Mouse (Mus musculus): Measurements from ENCODE around the gene Atxn1. TPM values are rescaled to one million over a fixed set of nuclear protein-coding genes. Genes with fewer than 3 reads are reported as not detected.

Atxn1 gene
- polyA plus RNA-seq, 1 experiment = 3.2 TPM

DNA sequence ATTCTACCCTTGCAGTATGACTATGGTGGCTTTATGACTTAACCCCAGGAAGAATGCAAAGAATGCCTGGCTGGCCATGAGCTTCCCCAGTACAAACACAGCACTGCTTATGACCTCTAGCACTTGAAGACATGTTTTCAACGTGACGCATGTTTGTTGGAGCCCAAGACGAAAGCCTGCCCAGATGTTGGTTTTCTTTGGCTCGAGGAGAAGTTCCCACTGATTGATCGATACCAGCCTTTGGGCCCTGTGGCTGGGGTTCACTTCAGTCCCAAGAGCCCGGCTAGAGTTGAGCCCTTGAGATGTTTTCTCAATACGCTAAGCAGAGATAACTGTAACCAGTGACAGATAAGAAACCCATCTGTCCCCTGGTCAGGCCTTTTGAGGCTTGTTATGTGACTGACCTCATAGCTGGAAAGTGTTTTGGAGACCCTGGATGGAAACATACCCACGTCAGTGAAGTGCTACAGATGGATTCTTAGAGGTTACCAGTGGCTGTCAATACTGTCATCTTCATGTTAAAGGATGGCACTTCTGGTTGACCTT is 337.5 kb downstream of the Atxn1 start:
- Histone ChIP-seq H3K4me1 (peaks cover 7% of the 10 kb centered on the region), H3K9me3 (peaks cover 25% of the 10 kb centered on the region), H3K27me3 (replicated peaks) (no peaks in the 10 kb centered on the region), H3K4me3 (replicated peaks) (no peak overlapping the region), H3K36me3 (replicated peaks; ENCODE audit: low read length) (peaks cover 26% of the 10 kb centered on the region)
- TF ChIP-seq GATA1 (IDR thresholded peaks at IDR 0.05; ENCODE audit: borderline replicate concordance, low read length) = no peak
- TF ChIP-seq FLI1 (IDR thresholded peaks at IDR 0.05; ENCODE audit: low read length) = no peak

DNA sequence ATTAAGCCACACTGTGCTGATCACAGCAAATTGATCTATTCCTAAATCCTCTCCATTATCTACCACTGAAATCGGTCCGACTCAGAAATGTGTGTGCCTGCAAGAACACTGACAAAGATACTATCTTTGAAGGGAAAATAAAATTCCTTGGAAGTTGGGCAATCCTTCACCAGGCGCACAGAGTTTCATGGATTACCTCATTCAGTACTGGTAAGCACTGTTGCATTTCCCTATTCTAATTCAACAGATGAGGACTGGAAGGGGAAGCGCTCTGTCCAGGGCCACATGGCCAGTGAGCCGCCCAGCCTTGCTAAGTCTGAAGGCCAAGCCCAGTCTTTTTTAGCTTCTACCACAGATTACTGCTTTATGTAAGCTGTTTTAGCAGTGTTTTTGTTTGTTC is 339.1 kb downstream of the Atxn1 start:
- Histone ChIP-seq H3K4me1 (no peaks in the 10 kb centered on the region; the same call in none of the 2 replicates), H3K36me3 (replicated peaks; ENCODE audit: low read length) (peaks cover 34% of the 10 kb centered on the region), H3K9me3 (peaks cover 30% of the 10 kb centered on the region), H3K27me3 (replicated peaks) (no peaks in the 10 kb centered on the region), H3K4me3 (replicated peaks) (no peak overlapping the region)
- TF ChIP-seq GATA1 (IDR thresholded peaks at IDR 0.05; ENCODE audit: borderline replicate concordance, low read length) (no peak), FLI1 (IDR thresholded peaks at IDR 0.05; ENCODE audit: low read length) (no peak)

DNA sequence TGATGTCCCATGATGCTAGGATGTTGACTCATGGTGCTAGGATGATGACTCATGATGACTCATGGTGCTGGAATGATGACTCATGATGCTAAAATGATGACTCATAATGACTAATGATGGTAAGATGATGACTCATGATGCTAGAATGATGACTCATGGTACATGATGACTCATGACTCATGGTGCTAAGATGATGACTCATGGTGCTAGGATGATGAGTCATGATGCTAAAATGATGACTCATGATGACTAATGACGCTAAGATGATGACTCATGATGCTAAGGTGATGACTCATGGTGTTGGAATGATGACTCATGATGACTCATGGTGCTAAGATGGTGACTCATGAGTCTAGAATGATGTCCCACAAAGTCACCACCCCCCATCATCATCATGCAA is 341.0 kb downstream of the Atxn1 start:
- peaks cover 7% of the 10 kb centered on the region for H3K4me1 ChIP-seq
- H3K27me3 ChIP-seq (replicated peaks) = no peaks in the 10 kb centered on the region
- H3K36me3 ChIP-seq (replicated peaks; ENCODE audit: low read length) = peaks cover 50% of the 10 kb centered on the region
- TF ChIP-seq GATA1 (IDR thresholded peaks at IDR 0.05; ENCODE audit: borderline replicate concordance, low read length) = no peak
- TF ChIP-seq FLI1 (IDR thresholded peaks at IDR 0.05; ENCODE audit: low read length) = no peak
- H3K4me3 ChIP-seq (replicated peaks) = peak overlapping the region; percentile 77
- peaks cover 31% of the 10 kb centered on the region for H3K9me3 ChIP-seq

DNA sequence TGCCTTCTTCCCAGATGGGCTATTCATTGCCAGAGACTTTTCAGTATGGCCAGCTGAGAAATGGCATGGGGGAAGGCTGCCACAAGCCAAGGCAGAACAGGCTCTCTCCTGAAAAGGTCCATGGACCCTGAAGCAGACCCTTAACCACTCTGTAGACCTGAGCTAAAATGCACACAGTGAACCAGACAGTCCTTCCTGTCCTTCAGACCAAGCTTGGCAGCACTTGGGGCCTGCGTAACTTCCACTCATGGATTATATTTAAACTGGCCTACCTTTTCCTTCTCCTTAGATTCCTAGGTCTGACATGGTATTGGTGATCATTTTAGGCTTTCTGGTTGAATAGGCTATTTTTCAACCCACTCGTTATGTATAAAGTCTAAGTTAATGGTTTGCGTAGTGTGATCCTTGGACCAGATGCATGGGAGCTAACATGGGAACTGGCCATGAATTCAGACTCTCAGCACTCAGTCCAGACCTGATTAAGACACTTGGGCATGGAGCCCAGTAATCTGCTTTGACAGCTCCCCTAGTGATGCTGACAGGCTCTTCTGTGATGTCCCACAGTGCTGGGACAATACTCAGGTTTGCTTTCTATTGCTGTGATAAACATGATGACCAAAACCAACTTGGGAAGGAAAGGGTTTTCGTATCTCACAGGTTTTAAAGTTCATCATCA is 341.8 kb downstream of the Atxn1 start:
- TF ChIP-seq FLI1 (IDR thresholded peaks at IDR 0.05; ENCODE audit: low read length) = no peak
- TF ChIP-seq GATA1 (IDR thresholded peaks at IDR 0.05; ENCODE audit: borderline replicate concordance, low read length) = no peak
- Histone ChIP-seq H3K4me1 (peaks cover 12% of the 10 kb centered on the region), H3K36me3 (replicated peaks; ENCODE audit: low read length) (peaks cover 50% of the 10 kb centered on the region), H3K27me3 (replicated peaks) (no peaks in the 10 kb centered on the region), H3K4me3 (replicated peaks) (no peak overlapping the region), H3K9me3 (peaks cover 31% of the 10 kb centered on the region)

DNA sequence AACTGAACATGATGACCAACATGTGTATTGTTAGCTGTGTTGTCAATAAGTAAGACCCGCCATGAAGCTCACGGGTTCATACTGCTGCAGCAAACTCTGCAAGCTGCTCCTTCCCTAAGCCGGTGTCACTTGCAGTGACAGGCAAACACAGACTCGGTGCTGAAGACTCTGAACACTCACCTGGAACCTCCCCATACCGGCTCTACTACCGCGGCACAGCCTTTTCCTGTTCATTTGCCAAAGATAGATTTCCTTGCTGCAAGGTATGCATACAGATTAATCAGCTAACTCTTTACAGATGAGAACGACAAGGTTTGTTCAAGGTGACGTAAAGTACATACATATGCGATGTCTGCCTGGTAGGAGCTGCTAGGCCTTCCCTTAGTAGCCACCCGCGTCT is 344.1 kb downstream of the Atxn1 start:
- TF ChIP-seq FLI1 (IDR thresholded peaks at IDR 0.05; ENCODE audit: low read length) = no peak
- no peak for TF ChIP-seq GATA1 (IDR thresholded peaks at IDR 0.05; ENCODE audit: borderline replicate concordance, low read length)
- H3K36me3 ChIP-seq (replicated peaks; ENCODE audit: low read length) = peaks cover 52% of the 10 kb centered on the region
- no peak overlapping the region for H3K4me3 ChIP-seq (replicated peaks)
- peaks cover 34% of the 10 kb centered on the region for H3K4me1 ChIP-seq
- H3K9me3 ChIP-seq = peaks cover 28% of the 10 kb centered on the region
- no peaks in the 10 kb centered on the region for H3K27me3 ChIP-seq (replicated peaks)

DNA sequence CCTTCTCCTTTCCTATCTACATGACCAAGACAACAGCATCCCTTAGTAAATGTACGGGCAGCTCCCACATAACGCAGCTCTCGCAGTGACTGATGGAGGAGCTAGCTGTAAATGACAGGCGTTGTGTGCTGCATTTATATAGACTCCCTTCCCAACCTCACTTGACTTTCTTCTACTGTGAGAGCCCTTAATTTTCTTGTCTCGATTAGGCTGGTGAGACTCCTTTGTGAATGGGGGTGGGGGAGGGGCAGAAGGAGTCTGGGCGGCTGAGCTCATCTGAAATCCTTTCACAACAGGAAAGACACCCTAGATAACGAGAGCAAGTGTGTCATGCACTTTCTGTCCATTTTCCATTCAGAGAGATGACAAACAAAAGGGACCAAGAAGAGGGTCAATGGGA is 344.5 kb downstream of the Atxn1 start:
- peaks cover 38% of the 10 kb centered on the region for H3K4me1 ChIP-seq
- H3K27me3 ChIP-seq (replicated peaks) = no peaks in the 10 kb centered on the region
- no peak for TF ChIP-seq GATA1 (IDR thresholded peaks at IDR 0.05; ENCODE audit: borderline replicate concordance, low read length)
- no peak for TF ChIP-seq FLI1 (IDR thresholded peaks at IDR 0.05; ENCODE audit: low read length)
- no peak overlapping the region for H3K4me3 ChIP-seq (replicated peaks)
- H3K9me3 ChIP-seq = peaks cover 28% of the 10 kb centered on the region
- peaks cover 53% of the 10 kb centered on the region for H3K36me3 ChIP-seq (replicated peaks; ENCODE audit: low read length)

DNA sequence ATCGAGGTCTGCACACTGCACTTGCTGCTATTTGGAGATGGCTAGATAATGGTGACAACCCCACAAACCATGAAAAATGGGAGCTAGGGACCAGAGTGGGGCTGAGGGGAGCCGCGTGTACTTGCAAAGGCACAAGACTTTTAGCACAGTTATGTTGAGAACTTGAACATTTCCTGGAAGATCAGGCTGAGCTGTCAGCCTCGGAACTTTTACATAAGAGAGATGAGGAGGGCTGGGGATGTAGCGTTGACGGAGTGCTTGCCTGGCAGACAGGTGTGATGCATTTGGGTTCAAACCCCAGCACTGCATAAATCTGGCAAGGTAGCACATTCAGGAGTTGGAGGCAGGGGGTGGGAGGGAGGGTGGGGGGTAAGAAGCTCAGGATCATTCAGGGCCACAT is 346.8 kb downstream of the Atxn1 start:
- H3K4me3 ChIP-seq (replicated peaks) = no peak overlapping the region
- peaks cover 41% of the 10 kb centered on the region for H3K4me1 ChIP-seq
- H3K9me3 ChIP-seq = peaks cover 13% of the 10 kb centered on the region
- no peak for TF ChIP-seq GATA1 (IDR thresholded peaks at IDR 0.05; ENCODE audit: borderline replicate concordance, low read length)
- TF ChIP-seq FLI1 (IDR thresholded peaks at IDR 0.05; ENCODE audit: low read length) = no peak
- peaks cover 58% of the 10 kb centered on the region for H3K36me3 ChIP-seq (replicated peaks; ENCODE audit: low read length)
- H3K27me3 ChIP-seq (replicated peaks) = no peaks in the 10 kb centered on the region

DNA sequence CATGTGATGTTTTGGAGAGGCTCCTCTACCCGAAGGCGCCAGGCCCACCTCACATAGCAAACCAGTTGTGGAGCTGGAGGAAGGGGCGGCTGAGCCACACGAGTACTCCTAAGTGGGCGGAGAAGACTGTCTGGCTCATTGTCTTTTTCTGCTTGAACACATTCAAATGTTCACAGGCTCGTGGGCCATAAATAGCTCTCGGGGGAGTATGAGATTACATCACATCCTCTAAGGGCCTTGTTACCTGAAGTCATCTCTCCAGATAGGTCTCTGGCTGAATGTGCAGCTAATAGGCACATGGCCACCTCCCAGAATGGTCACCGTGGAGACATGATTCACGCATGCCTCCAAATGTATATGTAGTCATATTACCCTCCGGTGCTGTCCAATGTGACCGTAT is 350.0 kb downstream of the Atxn1 start:
- Histone ChIP-seq H3K27me3 (replicated peaks) (no peaks in the 10 kb centered on the region), H3K4me3 (replicated peaks) (no peak overlapping the region), H3K36me3 (replicated peaks; ENCODE audit: low read length) (peaks cover 33% of the 10 kb centered on the region), H3K9me3 (no peaks in the 10 kb centered on the region), H3K4me1 (peaks cover 41% of the 10 kb centered on the region)
- TF ChIP-seq GATA1 (IDR thresholded peaks at IDR 0.05; ENCODE audit: borderline replicate concordance, low read length) = no peak
- no peak for TF ChIP-seq FLI1 (IDR thresholded peaks at IDR 0.05; ENCODE audit: low read length)

DNA sequence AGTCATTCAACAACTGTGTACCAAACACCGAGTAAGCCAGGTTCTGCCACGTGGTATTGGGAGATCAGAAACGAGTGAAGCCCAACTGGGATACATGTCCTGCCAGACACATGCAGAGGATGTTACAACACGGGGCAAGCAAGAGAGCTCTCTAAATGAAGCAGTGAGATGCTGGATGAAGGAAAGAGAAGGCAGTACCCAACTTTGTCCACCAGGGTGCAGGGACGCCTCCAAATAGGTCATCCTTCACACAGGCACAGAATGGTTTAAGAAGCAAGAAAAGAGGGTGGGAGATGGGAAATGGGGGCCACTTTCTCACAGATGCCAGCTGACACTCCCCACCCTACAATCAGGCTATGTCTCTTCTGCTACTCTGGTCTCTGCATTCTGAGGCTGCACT is 351.5 kb downstream of the Atxn1 start:
- peaks cover 12% of the 10 kb centered on the region for H3K9me3 ChIP-seq
- H3K4me3 ChIP-seq (replicated peaks) = no peak overlapping the region
- no peaks in the 10 kb centered on the region for H3K27me3 ChIP-seq (replicated peaks)
- TF ChIP-seq FLI1 (IDR thresholded peaks at IDR 0.05; ENCODE audit: low read length) = no peak
- TF ChIP-seq GATA1 (IDR thresholded peaks at IDR 0.05; ENCODE audit: borderline replicate concordance, low read length) = no peak
- H3K36me3 ChIP-seq (replicated peaks; ENCODE audit: low read length) = peaks cover 27% of the 10 kb centered on the region
- peaks cover 37% of the 10 kb centered on the region for H3K4me1 ChIP-seq

DNA sequence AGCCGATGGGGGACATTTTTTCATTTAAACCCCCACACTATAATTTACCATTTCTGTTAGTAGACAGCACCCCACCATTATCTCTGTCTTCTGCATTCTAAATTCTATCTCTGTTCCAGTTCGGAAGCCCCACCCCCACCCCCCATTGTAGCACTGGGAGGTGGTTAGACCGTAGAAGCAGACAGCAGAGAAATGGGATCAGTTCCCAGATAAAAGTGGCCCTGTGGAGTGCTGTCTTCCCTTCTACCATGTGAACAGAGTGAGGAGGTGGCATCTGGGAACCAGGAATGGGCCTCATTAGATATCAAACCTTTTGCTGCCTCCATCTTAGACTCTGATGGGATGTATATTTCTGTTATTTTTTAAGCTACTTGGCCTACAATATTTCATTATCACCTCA is 353.3 kb downstream of the Atxn1 start:
- Histone ChIP-seq H3K4me3 (replicated peaks) (no peak overlapping the region), H3K9me3 (peaks cover 21% of the 10 kb centered on the region), H3K27me3 (replicated peaks) (no peaks in the 10 kb centered on the region), H3K36me3 (replicated peaks; ENCODE audit: low read length) (peaks cover 26% of the 10 kb centered on the region), H3K4me1 (peaks cover 21% of the 10 kb centered on the region)
- TF ChIP-seq FLI1 (IDR thresholded peaks at IDR 0.05; ENCODE audit: low read length) (no peak), GATA1 (IDR thresholded peaks at IDR 0.05; ENCODE audit: borderline replicate concordance, low read length) (no peak)
